Mouse (Mus musculus): ENCODE results near the gene Mtf1.
A peak's percentile ranks its signal among the peaks of the same experiment; 100 is the strongest.

Mtf1 gene

GRCm38 (mm10) chr4:124801552-124802308, at the start of gene Mtf1:
Gene Mtf1, plus strand, starts transcription at chr4:124802104.
- DNase-seq: peak; percentile 68 to 79

GRCm38 (mm10) chr4:124752281-124753199, 49.4 kb upstream of the Mtf1 start:
- peak; percentile 29 to 66 for DNase-seq

GRCm38 (mm10) chr4:124755526-124755925, 46.4 kb upstream of the Mtf1 start:
- DNase-seq: no peak

- no peak for DNase-seq
These were observed 42.5 kb upstream of the Mtf1 start for GRCm38 (mm10) chr4:124759305-124759811.

GRCm38 (mm10) chr4:124761201-124761600, 40.7 kb upstream of the Mtf1 start:
- DNase-seq: no peak

- DNase-seq: no peak
These were observed 38.9 kb upstream of the Mtf1 start for GRCm38 (mm10) chr4:124762858-124763452.

GRCm38 (mm10) chr4:124765802-124766565, 35.9 kb upstream of the Mtf1 start:
- DNase-seq: no peak

GRCm38 (mm10) chr4:124766566-124766940, 35.4 kb upstream of the Mtf1 start:
- no peak for DNase-seq

GRCm38 (mm10) chr4:124768963-124769591, 32.8 kb upstream of the Mtf1 start:
- no peak for DNase-seq

GRCm38 (mm10) chr4:124770624-124771023, 31.3 kb upstream of the Mtf1 start:
- no peak for DNase-seq

GRCm38 (mm10) chr4:124772125-124772524, 29.8 kb upstream of the Mtf1 start:
- no peak for DNase-seq

GRCm38 (mm10) chr4:124773449-124773848, 28.5 kb upstream of the Mtf1 start:
- DNase-seq: no peak

GRCm38 (mm10) chr4:124773995-124774394, 27.9 kb upstream of the Mtf1 start:
- no peak for DNase-seq

GRCm38 (mm10) chr4:124774429-124774828, 27.5 kb upstream of the Mtf1 start:
- DNase-seq: no peak

- no peak for DNase-seq
These were observed 20.5 kb upstream of the Mtf1 start for GRCm38 (mm10) chr4:124781361-124781760.

GRCm38 (mm10) chr4:124782395-124782794, 19.5 kb upstream of the Mtf1 start:
- DNase-seq: no peak

- DNase-seq: no peak
These were observed 18.0 kb upstream of the Mtf1 start for GRCm38 (mm10) chr4:124783937-124784336.

- DNase-seq: no peak
These were observed 11.9 kb upstream of the Mtf1 start for GRCm38 (mm10) chr4:124790013-124790412.

GRCm38 (mm10) chr4:124792114-124792513, 9.8 kb upstream of the Mtf1 start:
- DNase-seq: no peak

- no peak for DNase-seq
These were observed 5.8 kb upstream of the Mtf1 start for GRCm38 (mm10) chr4:124796141-124796540.

GRCm38 (mm10) chr4:124796913-124797312, 5.0 kb upstream of the Mtf1 start:
- no peak for DNase-seq

Data from thymus, adult 18-20 months (tissue).